Mouse (Mus musculus) stomach, postnatal 0 days (tissue): ENCODE results near the gene Snx8.

Source experiments
- CTCF ChIP-seq: IDR thresholded peaks from 2 replicates; pipeline ENCODE4 v1.5.1; 2016; ENCODE audit warnings: antibody characterized with exemption, low read depth, mild to moderate bottlenecking, moderate library complexity
- EP300 ChIP-seq: optimal IDR thresholded peaks from 2 replicates; pipeline ENCODE3; 2016; ENCODE audit warnings: antibody characterized with exemption

DNA sequence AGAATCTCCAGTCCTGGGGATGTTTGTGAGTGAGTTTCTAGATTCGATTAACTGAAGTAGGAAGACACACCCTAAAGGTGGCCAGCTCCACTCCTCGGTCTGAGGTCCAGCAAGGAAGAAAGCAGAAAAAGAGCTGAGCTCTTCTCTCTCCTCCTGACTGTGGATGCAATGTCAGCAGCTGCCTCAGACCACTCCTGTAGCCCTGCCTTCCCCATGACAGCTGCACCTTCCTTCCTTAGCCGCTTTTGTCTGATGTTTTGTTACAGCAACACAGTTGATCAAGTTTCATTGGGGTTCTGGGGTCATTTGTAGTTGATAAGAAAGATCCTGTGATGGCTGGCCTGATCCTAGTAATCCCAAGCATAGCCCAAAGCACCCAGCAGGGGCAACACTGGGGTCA, 31.6 kb downstream of the Snx8 start:
- TF ChIP-seq CTCF: no peak
- no peak for TF ChIP-seq EP300
